Mouse (Mus musculus) hindlimb bud, embryonic 11.5 days (tissue): ENCODE measurements around the gene Rnf114.
A peak's percentile ranks its signal among the peaks of the same experiment; 100 is the strongest.

Experiments used
- DNase-seq: peaks from one replicate; pipeline ENCODE4 v3.0.0-alpha.2; 2012; ENCODE audit warnings: low read depth, low spot score; ENCODE audit errors: extremely low spot score

The Rnf114 gene

GRCm38 (mm10) chr2:167474218-167474617 lies 18.2 kb upstream of the Rnf114 start:
- DNase-seq, result no peak

GRCm38 (mm10) chr2:167475596-167475995 lies 16.8 kb upstream of the Rnf114 start:
- DNase-seq, result no peak

GRCm38 (mm10) chr2:167476200-167476688 lies 16.2 kb upstream of the Rnf114 start:
- DNase-seq, result no peak

GRCm38 (mm10) chr2:167476762-167477161 lies 15.7 kb upstream of the Rnf114 start:
- no peak for DNase-seq

- DNase-seq, result no peak
These were observed 14.3 kb upstream of the Rnf114 start for GRCm38 (mm10) chr2:167478128-167478527.

- no peak for DNase-seq
These were observed 12.9 kb upstream of the Rnf114 start for GRCm38 (mm10) chr2:167479501-167479900.

GRCm38 (mm10) chr2:167482681-167483080 lies 9.8 kb upstream of the Rnf114 start:
- no peak for DNase-seq

- DNase-seq, result no peak
These were observed 9.2 kb upstream of the Rnf114 start for GRCm38 (mm10) chr2:167483081-167483826.

- no peak for DNase-seq
These were observed 8.5 kb upstream of the Rnf114 start for GRCm38 (mm10) chr2:167483827-167484410.

- DNase-seq, result no peak
These were observed 7.5 kb upstream of the Rnf114 start for GRCm38 (mm10) chr2:167484932-167485331.

- no peak for DNase-seq
These were observed 6.7 kb upstream of the Rnf114 start for GRCm38 (mm10) chr2:167485501-167486377.

GRCm38 (mm10) chr2:167486573-167486972 lies 5.9 kb upstream of the Rnf114 start:
- DNase-seq, result no peak

GRCm38 (mm10) chr2:167487551-167487950 lies 4.9 kb upstream of the Rnf114 start:
- no peak for DNase-seq

- DNase-seq, result no peak
These were observed 4.5 kb upstream of the Rnf114 start for GRCm38 (mm10) chr2:167487994-167488393.

GRCm38 (mm10) chr2:167490813-167491525 lies 1.5 kb upstream of the Rnf114 start:
- DNase-seq, result no peak

GRCm38 (mm10) chr2:167492713-167493636 lies 530 bp downstream of the Rnf114 start, which contains the start of gene Spata2:
Gene Spata2, minus strand, starts transcription at chr2:167492887.
- peak; percentile 35 for DNase-seq

GRCm38 (mm10) chr2:167496437-167496836 lies 4.0 kb downstream of the Rnf114 start:
- DNase-seq, result no peak

- DNase-seq, result no peak
These were observed 4.8 kb downstream of the Rnf114 start for GRCm38 (mm10) chr2:167497272-167497671.

GRCm38 (mm10) chr2:167502554-167503252 lies 10.3 kb downstream of the Rnf114 start:
- no peak for DNase-seq
